Mouse (Mus musculus): ENCODE data around the gene Mapk8. TPM values are rescaled to one million over a fixed set of nuclear protein-coding genes. Genes with fewer than 3 reads are reported as not detected.

Mapk8 gene
- total RNA-seq, 2 experiments from 2014 or later: 33.2 to 39.7 TPM

DNA sequence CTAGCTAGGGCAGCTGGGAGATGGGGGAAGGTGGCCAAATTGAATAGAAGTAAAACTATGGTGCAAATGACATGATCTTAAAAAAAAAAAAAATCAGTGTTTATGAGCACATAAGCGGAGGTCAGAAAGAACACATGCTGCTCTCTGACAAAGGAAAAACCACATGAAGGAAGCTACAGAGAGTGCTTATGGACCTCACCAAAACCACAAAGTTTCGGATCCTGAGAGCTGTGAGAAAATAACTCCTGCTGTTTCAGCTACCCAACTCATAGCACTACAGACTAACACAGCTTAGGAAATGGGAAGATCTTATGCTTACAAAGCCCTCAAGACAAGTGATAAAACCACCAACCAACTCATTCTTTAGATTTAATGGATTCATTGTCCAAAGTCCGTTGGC is 46.9 kb downstream of the Mapk8 start:
- DNase-seq (ENCODE audit: low spot score in 2 of 2): no peak

GRCm38 (mm10) chr14:33398065-33398860 is 48.7 kb downstream of the Mapk8 start:
- no peak for DNase-seq (ENCODE audit: low spot score in 2 of 2)

- DNase-seq (ENCODE audit: low spot score in 2 of 2): no peak
Measured at GRCm38 (mm10) chr14:33380830-33381457, 66.0 kb downstream of the Mapk8 start.

DNA sequence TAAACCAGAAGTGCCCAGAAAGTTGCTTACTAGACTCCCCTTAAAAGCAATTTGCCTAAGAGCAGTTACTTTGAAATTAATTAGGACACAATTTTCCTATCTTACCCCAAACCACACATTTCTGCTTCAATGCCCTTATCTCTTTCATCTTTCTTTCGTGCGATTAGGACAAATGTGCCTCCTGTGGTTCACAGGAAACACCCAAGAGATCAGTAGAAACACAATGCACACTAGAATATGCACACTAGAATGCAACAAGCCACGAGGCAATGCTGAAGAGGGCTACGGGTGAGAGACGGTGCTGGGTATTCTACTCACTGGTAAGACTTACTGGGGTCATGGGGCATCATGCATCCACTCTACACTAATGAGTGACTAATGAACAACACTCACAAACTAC is 68.2 kb downstream of the Mapk8 start:
- no peak for DNase-seq (ENCODE audit: low spot score in 2 of 2)

DNA sequence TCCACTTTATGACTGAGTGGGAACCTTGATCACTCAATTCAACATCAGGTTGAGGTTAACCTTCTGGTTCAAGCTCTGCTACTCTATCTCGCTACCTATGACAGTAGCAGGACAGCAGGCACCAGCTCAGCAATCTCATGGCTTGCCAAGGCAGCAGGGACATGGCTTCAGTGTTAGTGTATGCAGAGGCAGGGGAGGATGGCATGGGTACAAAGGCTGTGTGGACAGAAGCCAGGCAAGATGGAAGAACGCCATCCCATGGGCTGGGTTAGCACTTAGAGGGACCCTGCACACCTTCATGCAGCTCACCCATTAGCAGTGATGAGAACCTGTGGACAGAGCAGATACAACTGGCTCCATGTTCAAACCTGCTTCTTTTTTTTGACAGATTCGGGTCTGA is 69.7 kb downstream of the Mapk8 start:
- no peak for DNase-seq (ENCODE audit: low spot score in 2 of 2)

DNA sequence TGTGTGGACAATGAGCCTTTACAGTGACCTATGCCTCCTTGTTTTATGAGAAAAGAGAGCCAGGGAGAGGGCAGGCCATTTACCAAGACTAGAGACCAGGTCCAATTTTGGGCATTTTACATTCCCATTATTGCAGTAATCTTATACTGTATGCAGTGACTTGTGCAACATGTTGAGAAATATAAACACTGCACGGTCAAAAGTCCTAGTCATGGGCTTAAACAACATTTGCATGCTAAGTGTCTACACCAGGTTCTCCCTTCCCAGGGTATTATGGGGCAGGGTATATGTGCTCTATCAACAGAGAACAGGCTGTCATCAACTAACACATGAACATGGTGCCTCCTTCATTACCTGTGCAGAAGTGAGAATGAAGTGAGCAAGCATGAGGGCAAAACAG is 72.9 kb downstream of the Mapk8 start:
- no peak for DNase-seq (ENCODE audit: low spot score in 2 of 2)

DNA sequence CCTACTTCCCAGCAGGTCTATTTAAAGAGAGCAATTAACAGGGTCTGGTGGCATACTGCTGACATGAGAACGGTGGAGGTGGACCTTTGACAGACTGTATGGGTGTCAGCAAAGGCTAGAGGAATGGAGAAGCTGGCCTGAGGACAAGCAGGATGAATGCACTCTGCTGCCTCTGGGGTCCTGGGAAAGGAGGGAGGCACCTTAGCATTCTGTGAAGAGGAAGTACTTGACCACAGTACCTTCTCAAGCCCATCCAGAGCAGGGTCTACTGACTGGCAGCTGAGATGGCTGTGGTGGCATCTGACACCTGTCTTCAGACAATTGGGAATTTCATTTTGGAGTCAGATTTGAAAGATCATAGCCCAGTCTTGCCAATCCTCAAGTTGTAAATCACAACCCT is 73.7 kb downstream of the Mapk8 start:
- no peak for DNase-seq (ENCODE audit: low spot score in 2 of 2)

DNA sequence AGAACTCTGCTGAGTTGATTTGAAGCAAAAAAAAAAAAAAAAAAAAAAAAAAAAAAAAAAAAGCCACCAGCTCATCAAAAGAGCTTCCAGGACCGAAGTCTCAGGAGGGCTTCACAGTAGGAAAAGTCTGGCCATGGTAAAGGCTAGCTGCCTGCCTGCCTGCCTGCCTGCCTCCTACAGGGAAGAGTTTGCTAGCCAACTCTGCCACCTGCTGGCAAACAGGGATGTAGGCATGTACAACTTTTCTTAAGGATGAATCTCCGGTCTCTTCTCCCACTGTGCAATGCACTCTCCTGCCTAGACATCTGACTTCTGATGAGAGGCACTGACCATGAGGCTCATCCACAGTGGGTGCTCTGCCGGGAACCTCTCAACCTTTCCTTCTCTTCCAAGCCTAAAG is 75.7 kb downstream of the Mapk8 start:
- peak in 1 of 2 experiments; percentile 60 for DNase-seq (ENCODE audit: low spot score in 2 of 2)

- DNase-seq (ENCODE audit: low spot score in 2 of 2): peak in 1 of 2 experiments; percentile 8
Measured at GRCm38 (mm10) chr14:33370056-33370455, 76.9 kb downstream of the Mapk8 start.

DNA sequence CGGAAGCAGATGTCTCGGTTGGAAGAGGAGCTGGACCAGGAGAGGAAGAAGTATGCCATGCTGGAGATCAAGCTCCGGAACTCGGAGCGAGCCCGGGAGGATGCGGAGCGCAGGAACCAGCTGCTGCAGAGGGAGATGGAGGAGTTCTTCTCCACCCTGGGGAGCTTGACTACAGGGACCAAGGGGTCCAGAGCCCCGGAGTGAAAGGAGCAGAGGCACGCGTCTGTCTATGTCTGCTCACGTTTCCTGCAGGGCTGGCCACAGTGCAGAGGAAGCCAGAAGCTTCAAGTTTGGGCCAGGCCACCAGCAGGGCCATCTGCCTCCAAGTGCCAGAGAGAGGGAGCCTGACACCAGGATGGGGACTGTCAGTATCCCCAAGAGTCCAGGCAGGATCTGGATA is 77.6 kb downstream of the Mapk8 start:
- DNase-seq (ENCODE audit: low spot score in 2 of 2): peak in 1 of 2 experiments; percentile 7

DNA sequence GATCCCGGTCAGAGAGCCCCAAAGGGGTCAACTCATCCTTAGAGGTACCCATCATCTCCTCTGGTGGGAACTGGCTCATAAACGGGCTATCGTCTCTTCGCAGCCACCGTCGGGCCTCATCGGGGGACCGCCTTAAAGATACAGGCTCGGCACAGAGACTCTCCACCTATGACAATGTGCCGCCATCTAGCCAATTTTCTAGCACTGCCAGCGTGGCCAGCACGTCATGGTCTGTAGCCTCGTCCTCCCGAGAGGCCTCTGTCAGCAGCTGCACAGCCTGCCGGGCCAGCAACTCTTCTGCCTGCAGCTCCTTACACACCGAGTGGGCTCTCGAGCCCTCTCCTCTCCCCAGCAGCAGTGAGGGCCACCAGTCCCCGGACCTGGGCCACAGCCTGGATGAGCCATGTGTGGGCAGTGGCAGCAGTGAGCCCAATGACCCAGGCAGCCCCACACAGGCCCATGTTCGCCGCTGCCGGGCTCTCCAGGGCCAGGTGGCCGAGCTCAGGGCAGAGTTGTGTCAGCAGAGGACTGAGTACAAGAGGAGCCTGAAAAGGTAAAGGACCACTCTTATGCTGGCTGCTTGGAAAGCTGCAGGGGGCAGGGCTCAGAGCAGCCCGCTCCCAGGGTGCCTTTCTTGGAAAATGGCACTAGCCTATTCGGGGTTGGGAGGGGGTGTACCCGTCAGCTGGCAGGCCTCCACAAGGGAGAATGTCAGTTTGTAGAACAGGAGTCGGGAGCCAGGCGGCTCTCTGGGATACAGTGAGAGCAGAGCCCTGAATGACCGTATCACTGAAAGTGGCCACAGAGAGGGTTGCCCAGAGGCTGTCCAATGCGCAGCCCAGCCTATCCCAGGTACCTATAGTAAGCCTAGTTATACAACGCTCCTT is 79.8 kb downstream of the Mapk8 start:
- DNase-seq (ENCODE audit: low spot score in 2 of 2): peak in 1 of 2 experiments; percentile 18

GRCm38 (mm10) chr14:33364061-33364460 is 82.9 kb downstream of the Mapk8 start:
- DNase-seq (ENCODE audit: low spot score in 2 of 2): peak in 1 of 2 experiments; percentile 11

DNA sequence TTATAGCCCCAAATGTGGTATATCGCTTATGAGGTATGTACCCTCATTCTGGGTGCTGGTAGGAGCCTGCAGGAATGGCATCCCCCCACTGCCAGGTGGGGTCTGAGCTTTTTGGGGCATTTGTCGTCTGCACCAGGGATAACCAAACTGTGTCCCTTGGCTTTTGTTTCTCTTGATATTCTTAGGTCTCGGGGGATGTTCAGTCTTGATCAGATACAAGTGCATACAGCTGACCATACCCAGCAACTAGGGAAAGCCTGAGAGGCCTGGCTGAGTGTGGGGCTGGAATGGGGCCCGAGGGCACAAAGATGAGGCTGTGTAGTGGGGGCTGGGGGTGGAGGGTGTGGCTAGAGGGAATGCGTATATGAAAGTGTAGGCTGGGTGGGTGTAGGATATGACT is 83.3 kb downstream of the Mapk8 start:
- no peak for DNase-seq (ENCODE audit: low spot score in 2 of 2)

DNA sequence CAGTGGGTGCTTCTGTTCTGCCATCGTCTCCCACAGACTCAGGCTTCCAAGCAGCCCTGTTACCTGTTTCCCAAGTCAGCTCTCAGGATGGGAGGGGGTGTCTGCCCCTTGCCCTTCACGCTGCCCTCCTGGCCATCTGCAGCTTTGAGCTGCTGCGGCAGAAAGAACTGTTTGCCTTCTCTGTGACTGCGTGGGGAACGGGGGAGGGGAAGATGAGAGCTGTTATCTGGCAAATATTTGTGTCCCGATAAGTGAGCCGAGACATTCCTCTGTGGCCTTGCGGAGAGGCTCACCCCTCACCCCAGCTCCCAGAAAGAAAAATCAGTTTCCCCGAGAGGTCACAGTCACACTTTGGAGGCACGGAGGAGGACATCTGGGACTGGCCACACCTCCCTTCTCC is 84.2 kb downstream of the Mapk8 start:
- peak in 1 of 2 experiments; percentile 6 for DNase-seq (ENCODE audit: low spot score in 2 of 2)

DNA sequence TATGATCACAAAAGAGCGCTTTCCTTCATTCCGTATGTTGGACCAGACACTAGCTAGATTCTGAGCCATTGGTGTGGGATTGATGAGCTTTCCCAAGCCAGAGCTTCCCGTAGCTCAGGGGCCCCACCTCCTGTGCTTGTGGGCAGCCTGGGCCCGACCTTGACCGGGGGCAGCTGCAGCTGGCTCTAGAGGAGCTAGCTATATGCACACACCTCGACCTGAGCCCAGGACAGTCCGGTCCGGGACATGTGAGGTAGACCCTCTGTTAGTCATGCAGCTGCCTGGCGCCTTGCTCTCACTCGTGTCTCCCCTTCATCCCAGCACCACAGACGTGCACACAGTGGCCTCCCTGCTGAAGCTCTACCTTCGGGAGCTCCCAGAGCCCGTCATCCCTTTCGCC is 84.8 kb downstream of the Mapk8 start:
- peak in 1 of 2 experiments; percentile 8 for DNase-seq (ENCODE audit: low spot score in 2 of 2)

GRCm38 (mm10) chr14:33361546-33361945 is 85.4 kb downstream of the Mapk8 start:
- DNase-seq (ENCODE audit: low spot score in 2 of 2): no peak

- DNase-seq (ENCODE audit: low spot score in 2 of 2): no peak
Measured at GRCm38 (mm10) chr14:33358891-33359290, 88.1 kb downstream of the Mapk8 start.

DNA sequence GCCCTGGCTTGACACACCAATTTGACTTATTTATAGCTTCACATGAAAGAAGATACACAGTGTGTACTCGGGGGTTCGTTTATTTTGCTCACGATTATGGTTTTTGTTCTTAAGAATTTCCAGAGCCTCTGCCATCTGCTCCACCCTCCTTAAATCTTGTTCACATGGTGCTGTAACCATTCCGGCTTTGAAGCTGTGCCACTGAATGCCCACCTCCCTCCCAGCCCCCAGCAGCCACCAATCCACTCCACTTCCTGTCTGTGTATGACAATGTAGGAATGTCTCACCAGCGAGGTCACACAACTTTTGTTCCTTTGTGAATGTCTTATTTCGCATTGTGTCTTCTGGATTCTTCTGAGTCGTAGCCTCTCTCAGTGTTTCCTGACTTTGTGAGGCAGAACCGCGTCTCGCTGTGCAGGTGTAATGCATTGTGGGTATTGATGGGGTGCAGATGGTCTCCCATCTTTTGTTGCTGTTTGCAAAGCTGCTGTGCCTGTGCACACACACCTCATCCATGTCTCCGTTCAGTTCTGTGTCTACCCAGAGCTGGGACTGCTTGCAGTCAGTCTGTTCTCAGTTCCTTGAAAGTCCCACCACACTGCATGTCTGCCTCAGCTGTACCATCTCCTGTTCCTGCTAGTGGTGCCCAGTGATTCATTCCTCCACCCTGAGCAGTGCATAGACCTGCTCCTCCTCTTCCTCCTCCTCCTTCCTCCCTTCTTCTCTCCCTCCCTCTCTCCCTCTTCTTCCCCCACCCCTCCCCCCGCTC is 89.2 kb downstream of the Mapk8 start:
- DNase-seq (ENCODE audit: low spot score in 2 of 2): no peak

GRCm38 (mm10) chr14:33355276-33355675 is 91.7 kb downstream of the Mapk8 start:
- no peak for DNase-seq (ENCODE audit: low spot score in 2 of 2)

- no peak for DNase-seq (ENCODE audit: low spot score in 2 of 2)
Measured at GRCm38 (mm10) chr14:33352890-33353289, 94.1 kb downstream of the Mapk8 start.

All from gastrocnemius, postnatal 4 days (tissue).